Mouse (Mus musculus): ENCODE measurements around the gene Insl5. TPM values are rescaled to one million over a fixed set of nuclear protein-coding genes. Genes with fewer than 3 reads are reported as not detected.
A peak's percentile ranks its signal among the peaks of the same experiment; 100 is the strongest.

The Insl5 gene
- polyA plus RNA-seq, 1 experiment from 2014 or later, result not detected

- ATAC-seq (ENCODE audit: low FRiP score, low TSS enrichment) (no peak), DNase-seq (no peak)
- Histone ChIP-seq H3K9ac (replicated peaks; ENCODE audit: low read length) (no peak overlapping the region), H3K4me3 (replicated peaks; ENCODE audit: low read depth, low read length) (no peak overlapping the region), H3K4me1 (ENCODE audit: control insufficient read depth, insufficient read depth, low read length) (peaks cover 13% of the 10 kb centered on the region; the same call in 1 of the 2 replicates), H3K9me3 (ENCODE audit: control insufficient read depth, low read length) (no peaks in the 10 kb centered on the region), H3K27me3 (ENCODE audit: control insufficient read depth, insufficient read depth, low read length) (no peaks in the 10 kb centered on the region), H3K36me3 (ENCODE audit: control insufficient read depth, insufficient read depth, low read length) (no peaks in the 10 kb centered on the region), H3K4me2 (ENCODE audit: low read length) (no peak overlapping the region), H3K27ac (replicated peaks; ENCODE audit: low read depth, low read length) (no peak overlapping the region)
- whole genome bisulfite sequencing, result 65% methylated on average over 15 of the region's 15 CpGs
Observed at GRCm38 (mm10) chr4:103005190-103005945, 21.3 kb downstream of the Insl5 start.

DNA sequence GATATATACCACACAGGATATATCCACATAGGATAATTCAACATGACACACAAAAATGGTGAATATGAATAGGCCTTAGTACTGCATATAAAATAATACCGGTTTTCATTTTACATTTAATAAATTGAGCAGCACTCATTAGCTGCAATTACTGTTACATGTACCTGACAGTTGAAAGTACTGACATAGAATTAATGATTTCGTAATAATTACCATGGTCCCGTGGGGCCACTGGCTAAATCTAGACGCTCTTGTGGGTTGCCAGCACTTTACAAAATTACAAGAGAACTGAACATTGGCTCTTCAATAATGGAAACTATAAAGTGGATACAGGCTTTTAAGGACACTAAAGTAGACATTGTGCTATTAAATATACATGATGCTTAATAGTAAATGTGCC, 22.0 kb downstream of the Insl5 start:
- 70% methylated on average over 4 of the region's 4 CpGs for WGBS
- no peak overlapping the region for H3K4me2 ChIP-seq (ENCODE audit: low read length)
- H3K9me3 ChIP-seq (ENCODE audit: control insufficient read depth, low read length), result no peaks in the 10 kb centered on the region
- no peak overlapping the region for H3K9ac ChIP-seq (replicated peaks; ENCODE audit: low read length)
- no peak overlapping the region for H3K27ac ChIP-seq (replicated peaks; ENCODE audit: low read depth, low read length)
- H3K4me1 ChIP-seq (ENCODE audit: control insufficient read depth, insufficient read depth, low read length), result peaks cover 13% of the 10 kb centered on the region; the same call in 1 of the 2 replicates
- H3K27me3 ChIP-seq (ENCODE audit: control insufficient read depth, insufficient read depth, low read length), result no peaks in the 10 kb centered on the region
- no peaks in the 10 kb centered on the region for H3K36me3 ChIP-seq (ENCODE audit: control insufficient read depth, insufficient read depth, low read length)
- H3K4me3 ChIP-seq (replicated peaks; ENCODE audit: low read depth, low read length), result no peak overlapping the region
- peak; percentile 55 for DNase-seq
- no peak for ATAC-seq (ENCODE audit: low FRiP score, low TSS enrichment)

DNA sequence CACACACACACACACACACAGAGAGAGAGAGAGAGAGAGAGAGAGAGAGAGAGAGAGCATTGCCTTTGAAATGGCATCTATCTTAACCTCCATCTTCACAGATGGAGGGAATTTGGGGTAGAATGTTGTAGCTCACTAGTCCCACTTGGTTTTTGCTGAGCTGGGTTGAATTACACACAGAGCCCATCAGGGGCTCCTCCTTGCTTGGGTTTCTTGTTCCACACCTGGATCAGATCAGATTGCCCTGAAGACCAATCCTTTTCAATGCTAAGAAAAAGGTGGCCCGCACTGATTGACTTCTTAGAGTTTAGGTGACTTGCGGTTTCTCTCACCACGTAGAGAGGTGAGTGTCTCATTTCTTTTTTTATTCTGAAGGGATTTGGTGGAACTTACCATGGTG, 35.0 kb downstream of the Insl5 start:
- H3K9me3 ChIP-seq (ENCODE audit: control insufficient read depth, low read length), result no peaks in the 10 kb centered on the region
- 67% methylated on average over 3 of the region's 3 CpGs for WGBS
- no peak overlapping the region for H3K27ac ChIP-seq (replicated peaks; ENCODE audit: low read depth, low read length)
- no peaks in the 10 kb centered on the region for H3K4me1 ChIP-seq (ENCODE audit: control insufficient read depth, insufficient read depth, low read length)
- no peak overlapping the region for H3K9ac ChIP-seq (replicated peaks; ENCODE audit: low read length)
- no peak overlapping the region for H3K4me2 ChIP-seq (ENCODE audit: low read length)
- no peak overlapping the region for H3K4me3 ChIP-seq (replicated peaks; ENCODE audit: low read depth, low read length)
- no peaks in the 10 kb centered on the region for H3K27me3 ChIP-seq (ENCODE audit: control insufficient read depth, insufficient read depth, low read length)
- no peaks in the 10 kb centered on the region for H3K36me3 ChIP-seq (ENCODE audit: control insufficient read depth, insufficient read depth, low read length)
- ATAC-seq (ENCODE audit: low FRiP score, low TSS enrichment), result no peak
- no peak for DNase-seq

DNA sequence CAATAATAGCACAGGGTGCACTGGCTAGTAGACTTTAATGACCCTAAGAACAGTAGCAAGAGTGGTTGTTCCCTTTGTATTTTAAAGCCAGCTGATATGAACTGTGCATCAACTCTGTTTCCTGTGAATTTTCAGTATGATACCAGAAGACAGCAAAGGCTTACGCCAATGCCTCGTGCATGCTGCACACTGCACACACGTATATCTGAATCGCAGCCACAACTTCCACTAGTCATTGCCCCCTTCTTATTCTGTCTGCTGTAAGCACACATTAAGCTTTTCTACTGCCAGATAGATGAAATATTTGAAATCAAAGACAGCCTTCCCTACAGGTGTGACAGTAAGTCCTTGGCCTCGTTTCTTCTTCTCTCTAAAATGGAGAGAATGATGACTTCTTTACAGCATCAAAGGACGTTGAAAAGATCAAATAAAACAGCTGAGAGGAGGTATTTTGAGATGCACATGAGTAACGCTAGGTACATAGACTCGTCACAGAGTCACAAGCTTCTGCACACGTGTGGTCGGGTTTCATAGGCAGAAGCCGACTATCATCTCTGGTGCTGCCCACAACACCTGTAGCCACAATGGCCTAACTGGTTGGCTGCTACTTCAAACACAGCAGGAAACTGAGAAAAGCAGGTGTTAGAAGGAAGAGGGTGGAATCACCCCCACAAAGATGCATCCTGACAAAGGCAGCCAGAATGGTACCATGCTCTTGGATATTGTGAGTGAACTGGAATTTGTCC, 35.9 kb downstream of the Insl5 start:
- Histone ChIP-seq H3K27ac (replicated peaks; ENCODE audit: low read depth, low read length) (no peak overlapping the region), H3K9ac (replicated peaks; ENCODE audit: low read length) (no peak overlapping the region), H3K4me1 (ENCODE audit: control insufficient read depth, insufficient read depth, low read length) (no peaks in the 10 kb centered on the region), H3K27me3 (ENCODE audit: control insufficient read depth, insufficient read depth, low read length) (no peaks in the 10 kb centered on the region), H3K4me2 (ENCODE audit: low read length) (no peak overlapping the region), H3K4me3 (replicated peaks; ENCODE audit: low read depth, low read length) (no peak overlapping the region), H3K36me3 (ENCODE audit: control insufficient read depth, insufficient read depth, low read length) (no peaks in the 10 kb centered on the region), H3K9me3 (ENCODE audit: control insufficient read depth, low read length) (no peaks in the 10 kb centered on the region)
- ATAC-seq (ENCODE audit: low FRiP score, low TSS enrichment), result no peak
- 86% methylated on average over 11 of the region's 11 CpGs for WGBS
- no peak for DNase-seq

DNA sequence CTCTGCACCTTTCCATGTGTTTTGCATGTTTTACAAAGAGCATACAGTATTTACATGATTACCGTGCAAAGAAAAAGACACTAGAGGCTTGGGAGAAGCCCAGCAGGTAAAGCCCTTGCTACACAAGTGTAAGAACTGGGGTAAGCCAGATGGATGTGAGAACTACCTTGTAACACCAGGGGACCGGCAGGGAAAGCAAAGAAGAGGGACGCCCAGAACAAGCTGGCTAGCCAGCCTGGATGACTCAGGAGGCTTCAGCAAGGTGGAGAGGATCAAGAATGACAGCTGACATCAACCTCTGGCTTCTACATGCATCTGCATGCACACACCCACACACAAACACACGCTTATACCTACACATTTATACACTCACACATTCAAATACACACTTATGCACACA, 36.6 kb downstream of the Insl5 start:
- H3K4me3 ChIP-seq (replicated peaks; ENCODE audit: low read depth, low read length), result no peak overlapping the region
- H3K36me3 ChIP-seq (ENCODE audit: control insufficient read depth, insufficient read depth, low read length), result no peaks in the 10 kb centered on the region
- H3K9me3 ChIP-seq (ENCODE audit: control insufficient read depth, low read length), result no peaks in the 10 kb centered on the region
- H3K27me3 ChIP-seq (ENCODE audit: control insufficient read depth, insufficient read depth, low read length), result no peaks in the 10 kb centered on the region
- H3K4me1 ChIP-seq (ENCODE audit: control insufficient read depth, insufficient read depth, low read length), result no peaks in the 10 kb centered on the region
- no peak overlapping the region for H3K27ac ChIP-seq (replicated peaks; ENCODE audit: low read depth, low read length)
- WGBS, result 72% methylated on average over 4 of the region's 4 CpGs
- H3K9ac ChIP-seq (replicated peaks; ENCODE audit: low read length), result no peak overlapping the region
- no peak overlapping the region for H3K4me2 ChIP-seq (ENCODE audit: low read length)
- DNase-seq, result no peak
- ATAC-seq (ENCODE audit: low FRiP score, low TSS enrichment), result no peak

GRCm38 (mm10) chr4:102989391-102989790, 37.3 kb downstream of the Insl5 start:
- Histone ChIP-seq H3K4me3 (replicated peaks; ENCODE audit: low read depth, low read length) (no peak overlapping the region), H3K4me1 (ENCODE audit: control insufficient read depth, insufficient read depth, low read length) (no peaks in the 10 kb centered on the region), H3K36me3 (ENCODE audit: control insufficient read depth, insufficient read depth, low read length) (no peaks in the 10 kb centered on the region), H3K9me3 (ENCODE audit: control insufficient read depth, low read length) (no peaks in the 10 kb centered on the region), H3K4me2 (ENCODE audit: low read length) (no peak overlapping the region), H3K9ac (replicated peaks; ENCODE audit: low read length) (no peak overlapping the region), H3K27me3 (ENCODE audit: control insufficient read depth, insufficient read depth, low read length) (no peaks in the 10 kb centered on the region), H3K27ac (replicated peaks; ENCODE audit: low read depth, low read length) (no peak overlapping the region)
- DNase-seq, result no peak
- no peak for ATAC-seq (ENCODE audit: low FRiP score, low TSS enrichment)
- 79% methylated on average over 5 of the region's 5 CpGs for WGBS

DNA sequence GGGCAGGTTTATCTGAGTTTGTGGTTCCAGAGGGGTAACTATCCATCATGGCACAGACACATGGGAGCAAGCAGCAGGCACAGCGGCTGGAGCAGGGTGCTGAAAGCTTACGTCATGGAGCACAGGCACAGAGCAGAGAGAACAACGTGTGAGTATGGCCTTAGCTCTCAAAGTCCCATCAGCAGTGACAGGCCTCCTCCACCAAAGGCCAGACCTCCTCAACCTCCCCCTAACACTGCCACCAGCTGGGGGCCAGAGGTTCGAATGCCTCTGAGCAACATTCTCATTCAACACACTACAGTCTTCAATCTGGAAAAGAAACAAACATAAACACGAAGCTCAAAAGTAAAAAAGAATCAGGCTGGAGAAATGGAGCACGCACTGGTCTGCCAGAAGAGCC, 38.1 kb downstream of the Insl5 start:
- DNase-seq, result no peak
- no peak overlapping the region for H3K27ac ChIP-seq (replicated peaks; ENCODE audit: low read depth, low read length)
- H3K9ac ChIP-seq (replicated peaks; ENCODE audit: low read length), result no peak overlapping the region
- H3K27me3 ChIP-seq (ENCODE audit: control insufficient read depth, insufficient read depth, low read length), result no peaks in the 10 kb centered on the region
- no peak for ATAC-seq (ENCODE audit: low FRiP score, low TSS enrichment)
- H3K36me3 ChIP-seq (ENCODE audit: control insufficient read depth, insufficient read depth, low read length), result no peaks in the 10 kb centered on the region
- 83% methylated on average over 6 of the region's 6 CpGs for WGBS
- H3K9me3 ChIP-seq (ENCODE audit: control insufficient read depth, low read length), result no peaks in the 10 kb centered on the region
- no peak overlapping the region for H3K4me2 ChIP-seq (ENCODE audit: low read length)
- H3K4me1 ChIP-seq (ENCODE audit: control insufficient read depth, insufficient read depth, low read length), result no peaks in the 10 kb centered on the region
- no peak overlapping the region for H3K4me3 ChIP-seq (replicated peaks; ENCODE audit: low read depth, low read length)

GRCm38 (mm10) chr4:102987756-102988155, 38.9 kb downstream of the Insl5 start:
- H3K27ac ChIP-seq (replicated peaks; ENCODE audit: low read depth, low read length), result no peak overlapping the region
- 59% methylated on average over 2 of the region's 2 CpGs for WGBS
- H3K27me3 ChIP-seq (ENCODE audit: control insufficient read depth, insufficient read depth, low read length), result no peaks in the 10 kb centered on the region
- no peak overlapping the region for H3K9ac ChIP-seq (replicated peaks; ENCODE audit: low read length)
- no peak overlapping the region for H3K4me3 ChIP-seq (replicated peaks; ENCODE audit: low read depth, low read length)
- DNase-seq (no peak), ATAC-seq (ENCODE audit: low FRiP score, low TSS enrichment) (no peak)
- H3K4me1 ChIP-seq (ENCODE audit: control insufficient read depth, insufficient read depth, low read length), result no peaks in the 10 kb centered on the region
- no peaks in the 10 kb centered on the region for H3K9me3 ChIP-seq (ENCODE audit: control insufficient read depth, low read length)
- H3K4me2 ChIP-seq (ENCODE audit: low read length), result no peak overlapping the region
- no peaks in the 10 kb centered on the region for H3K36me3 ChIP-seq (ENCODE audit: control insufficient read depth, insufficient read depth, low read length)

DNA sequence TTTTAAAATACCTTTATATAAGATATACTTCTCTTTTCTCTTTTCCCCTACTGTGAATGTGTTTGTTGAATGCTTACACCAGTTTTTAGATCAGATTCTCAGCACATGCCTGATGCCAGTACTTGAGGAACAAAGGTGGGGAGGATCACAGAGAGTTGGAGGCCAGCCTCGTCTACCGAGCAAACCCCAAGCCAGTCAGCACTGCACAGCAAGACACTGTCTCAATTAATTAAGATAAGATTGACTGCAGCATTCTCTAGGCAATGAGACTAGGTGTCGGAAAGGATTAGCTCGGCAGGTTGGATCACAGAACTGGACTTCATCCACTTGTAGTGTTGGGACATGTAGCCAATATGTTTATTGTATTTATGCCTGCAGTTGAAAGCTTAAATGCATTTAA, 39.3 kb downstream of the Insl5 start:
- Histone ChIP-seq H3K27me3 (ENCODE audit: control insufficient read depth, insufficient read depth, low read length) (no peaks in the 10 kb centered on the region), H3K27ac (replicated peaks; ENCODE audit: low read depth, low read length) (no peak overlapping the region), H3K4me3 (replicated peaks; ENCODE audit: low read depth, low read length) (no peak overlapping the region), H3K36me3 (ENCODE audit: control insufficient read depth, insufficient read depth, low read length) (no peaks in the 10 kb centered on the region), H3K4me2 (ENCODE audit: low read length) (no peak overlapping the region), H3K4me1 (ENCODE audit: control insufficient read depth, insufficient read depth, low read length) (no peaks in the 10 kb centered on the region), H3K9ac (replicated peaks; ENCODE audit: low read length) (no peak overlapping the region), H3K9me3 (ENCODE audit: control insufficient read depth, low read length) (no peaks in the 10 kb centered on the region)
- peak; percentile 43 for DNase-seq
- peak; percentile 78 for ATAC-seq (ENCODE audit: low FRiP score, low TSS enrichment)
- WGBS, result 17% methylated on average over 4 of the region's 4 CpGs

All from midbrain, embryonic 14.5 days (tissue).